Mouse (Mus musculus) lung, postnatal 0 days (tissue): ENCODE measurements around the gene F12.

ENCODE experiments used
- CTCF ChIP-seq: IDR thresholded peaks from 2 replicates; pipeline ENCODE4 v1.5.1; 2016; ENCODE audit warnings: antibody characterized with exemption, mild to moderate bottlenecking
- EP300 ChIP-seq: IDR thresholded peaks from 2 replicates; pipeline ENCODE4 v1.6.1; 2016; ENCODE audit warnings: antibody characterized with exemption, mild to moderate bottlenecking, control low read depth

DNA sequence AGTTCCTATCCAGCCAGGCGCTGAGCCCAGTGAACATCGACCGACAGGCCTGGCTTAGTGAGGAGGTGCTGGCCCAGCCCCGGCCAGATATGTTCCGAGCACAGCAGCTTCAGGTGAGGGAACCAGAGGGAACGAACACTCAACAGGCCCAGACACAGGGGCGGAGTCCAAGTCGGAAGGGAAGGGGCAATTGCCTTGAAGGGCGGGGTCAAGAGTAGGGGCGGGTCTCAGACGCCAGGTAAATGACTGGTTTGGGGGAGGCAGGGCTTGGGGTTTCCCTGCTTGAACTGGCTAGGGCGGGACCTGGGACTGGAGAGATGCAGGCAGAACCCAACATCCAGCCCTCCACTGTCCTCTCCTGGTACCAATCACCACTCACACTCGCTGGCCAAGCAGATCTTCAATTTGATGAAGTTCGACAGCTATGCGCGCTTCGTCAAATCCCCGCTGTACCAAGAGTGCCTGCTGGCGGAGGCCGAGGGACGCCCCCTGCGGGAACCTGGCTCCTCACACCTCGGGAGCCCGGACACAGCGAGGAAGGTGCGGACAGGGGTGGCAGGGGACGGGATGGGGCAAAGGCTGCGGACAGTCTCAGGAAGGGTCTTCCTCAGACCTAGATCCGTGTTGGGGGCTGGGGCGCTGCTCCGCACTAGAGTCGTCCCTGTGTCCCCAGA, 47.5 kb downstream of the F12 start:
- TF ChIP-seq EP300: no peak
- peak; percentile 42 for TF ChIP-seq CTCF
